Mouse (Mus musculus): Measurements from ENCODE around the gene Selenbp1.
"Not testable (repeated sequence)": the region's sequence is repeated elsewhere in the genome, so short reads cannot be mapped to it uniquely, and the experiment has no call there.

GRCm38 (mm10) chr3:94931427-94932082 is 1.3 kb upstream of the Selenbp1 start:
- not testable (repeated sequence) for TF ChIP-seq CTCF, POLR2A (IDR thresholded peaks at IDR 0.05; ENCODE audit: extremely low read depth, insufficient read depth, low read length)

Data from cortical plate, adult 2 months (tissue).